Mouse (Mus musculus): Measurements from ENCODE around the gene Gm20431.

Gm20431 gene

DNA sequence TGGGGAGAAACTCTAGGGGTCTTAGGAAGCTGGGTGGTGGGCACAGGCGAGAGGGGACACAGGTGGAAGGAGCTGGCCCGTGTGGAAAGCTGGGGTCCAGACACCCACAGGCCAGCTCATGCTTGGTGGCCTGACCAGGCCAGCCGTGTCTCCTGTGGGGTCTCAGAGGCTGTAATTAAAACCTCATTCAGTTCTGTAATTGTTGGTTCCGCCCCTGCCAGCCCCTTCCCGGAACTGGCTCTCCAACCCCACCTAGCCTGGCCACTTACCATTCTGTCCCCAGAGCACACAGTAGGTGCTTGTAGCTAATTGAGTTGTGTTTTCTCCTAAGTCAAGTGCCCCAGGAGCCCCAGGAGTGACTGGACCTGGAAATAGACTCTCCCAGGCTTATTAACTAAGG is 62.1 kb downstream of the Gm20431 start:
- DNase-seq (ENCODE audit: low spot score) = no peak

DNA sequence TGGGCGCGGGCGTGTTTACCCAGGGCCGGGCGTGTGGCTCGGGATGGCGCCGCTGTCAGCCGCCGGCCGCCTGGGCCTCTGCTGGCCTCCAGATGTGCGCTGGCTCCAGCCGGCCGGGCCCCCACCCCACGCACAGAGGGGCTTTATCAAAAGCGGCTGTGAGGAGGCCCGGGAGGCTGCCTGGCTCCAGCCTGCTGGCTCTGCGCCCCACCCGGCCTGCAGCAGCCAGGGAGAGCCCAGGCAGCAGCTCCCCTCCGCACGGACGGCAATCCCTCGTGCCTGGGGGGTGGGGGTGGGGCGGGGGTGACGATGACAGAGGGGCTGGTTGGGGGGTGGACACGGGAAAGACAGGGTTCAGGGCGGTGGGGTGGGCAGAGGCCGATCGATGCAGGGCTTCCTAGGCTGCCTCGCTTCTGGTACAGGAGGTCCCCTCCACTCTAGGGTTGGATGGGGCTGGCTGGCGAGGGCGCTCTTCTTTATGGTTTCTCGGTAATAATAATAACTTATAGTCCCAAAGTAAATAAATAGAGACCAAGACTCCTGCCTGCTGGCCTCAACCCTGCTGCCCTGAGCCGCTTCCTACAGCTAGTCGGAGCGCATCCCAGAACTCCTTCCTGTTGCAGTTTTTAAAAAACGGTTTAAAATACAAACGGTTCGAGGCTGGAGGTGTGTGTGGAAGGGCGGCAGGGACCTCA is 63.7 kb downstream of the Gm20431 start:
- no peak for DNase-seq (ENCODE audit: low spot score)

- no peak for DNase-seq (ENCODE audit: low spot score)
Observed at GRCm38 (mm10) chr2:167596726-167597491, 64.4 kb downstream of the Gm20431 start.

DNA sequence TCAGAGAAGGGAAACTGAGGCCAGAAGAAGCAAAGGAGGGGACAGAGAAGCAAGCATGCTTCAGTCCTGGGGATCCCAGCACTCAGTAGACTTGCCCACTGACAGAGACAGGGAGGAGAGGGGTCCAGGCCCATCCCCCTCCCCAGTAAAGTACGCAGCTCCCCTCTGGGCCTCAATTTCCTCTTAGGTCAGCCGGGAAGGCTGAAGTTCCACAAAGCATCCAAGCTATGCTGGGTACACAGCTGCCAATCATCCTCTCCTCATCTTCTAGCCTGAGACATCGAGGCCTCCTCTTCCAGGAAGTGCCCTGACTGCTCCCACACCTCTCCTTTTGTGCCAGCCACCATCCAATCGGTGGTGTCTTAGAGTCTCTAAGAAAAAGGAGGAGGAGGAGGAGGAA is 65.0 kb downstream of the Gm20431 start:
- no peak for DNase-seq (ENCODE audit: low spot score)

DNA sequence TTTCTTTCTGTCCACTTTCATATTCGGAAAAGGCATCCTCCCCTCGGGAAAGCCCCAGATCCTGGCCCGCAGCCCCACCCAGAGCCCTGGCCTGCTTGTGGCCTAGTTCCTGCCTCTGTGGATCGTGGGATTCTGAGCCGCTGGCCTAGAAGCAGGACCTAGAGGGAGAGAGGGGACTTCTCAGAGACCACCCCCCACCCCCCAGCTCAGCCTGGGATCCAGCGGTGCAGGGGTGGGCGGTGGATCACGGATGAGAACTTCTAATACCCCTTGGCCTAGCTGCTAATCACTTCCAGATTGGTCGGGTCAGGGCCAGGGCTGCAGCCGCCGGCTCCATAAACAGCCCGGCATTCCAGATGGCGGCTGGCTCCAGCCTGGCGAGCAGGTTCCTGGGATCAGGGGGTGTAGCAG is 65.5 kb downstream of the Gm20431 start:
- DNase-seq (ENCODE audit: low spot score) = no peak

- DNase-seq (ENCODE audit: low spot score) = no peak
Observed at GRCm38 (mm10) chr2:167594444-167594934, 66.8 kb downstream of the Gm20431 start.

DNA sequence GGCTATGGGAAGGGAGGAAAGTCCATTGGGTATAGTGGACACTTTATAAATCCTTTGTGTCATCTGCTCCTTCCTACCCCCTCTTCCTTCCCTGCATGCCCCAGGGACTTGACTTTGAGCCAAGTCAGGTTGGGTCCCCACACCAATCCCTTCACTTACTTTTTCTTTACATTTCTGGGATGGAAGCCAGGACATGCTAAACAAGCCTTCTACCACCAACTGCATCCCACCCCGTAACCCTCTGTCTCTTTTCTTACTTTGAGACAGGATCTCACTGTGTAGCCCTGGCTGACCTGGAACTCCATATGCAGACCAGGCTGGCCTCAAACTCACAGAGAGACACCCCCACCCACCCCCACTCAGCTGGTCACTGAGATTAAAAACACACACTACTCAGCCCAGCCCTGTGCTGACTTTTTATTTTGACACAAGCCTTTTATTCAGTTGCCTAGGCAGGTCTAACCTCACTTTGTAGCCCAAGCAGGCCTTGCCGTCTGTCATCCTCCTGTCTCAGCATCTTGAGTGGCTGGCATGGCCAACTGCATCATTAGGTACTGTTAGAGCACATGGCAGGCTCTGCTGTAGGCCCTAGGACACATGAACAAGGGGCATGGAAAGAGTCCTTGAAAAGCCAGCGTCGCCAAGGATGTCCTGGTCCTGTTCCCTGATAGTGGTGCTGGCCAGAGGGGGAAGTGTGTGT is 67.6 kb downstream of the Gm20431 start:
- no peak for DNase-seq (ENCODE audit: low spot score)

GRCm38 (mm10) chr2:167588774-167589577 is 72.3 kb downstream of the Gm20431 start:
- DNase-seq (ENCODE audit: low spot score) = no peak

GRCm38 (mm10) chr2:167586976-167587375 is 74.3 kb downstream of the Gm20431 start:
- DNase-seq (ENCODE audit: low spot score) = no peak

DNA sequence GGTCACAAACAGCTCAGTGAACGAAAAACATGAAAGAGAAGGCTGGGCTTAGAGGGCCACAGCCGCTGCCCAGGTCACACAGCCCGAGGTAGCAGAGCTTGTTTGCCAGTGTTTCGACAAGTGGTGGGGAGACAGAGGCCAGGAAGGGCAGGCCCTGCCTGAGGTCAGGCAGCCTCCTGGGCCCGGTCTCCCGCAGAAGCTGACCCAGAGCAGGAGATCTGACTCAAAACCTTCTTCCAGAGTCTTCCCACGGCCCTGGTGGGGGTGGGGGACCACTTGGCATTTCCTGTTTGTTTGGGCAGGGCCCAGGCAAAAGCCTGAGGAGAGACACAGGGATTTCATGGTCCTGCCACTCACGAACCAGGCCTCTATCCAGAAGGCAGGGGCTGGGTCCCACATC is 75.3 kb downstream of the Gm20431 start:
- DNase-seq (ENCODE audit: low spot score) = no peak

- DNase-seq (ENCODE audit: low spot score) = no peak
Observed at GRCm38 (mm10) chr2:167585273-167585672, 76.0 kb downstream of the Gm20431 start.

GRCm38 (mm10) chr2:167583161-167583952 is 77.9 kb downstream of the Gm20431 start:
- no peak for DNase-seq (ENCODE audit: low spot score)

DNA sequence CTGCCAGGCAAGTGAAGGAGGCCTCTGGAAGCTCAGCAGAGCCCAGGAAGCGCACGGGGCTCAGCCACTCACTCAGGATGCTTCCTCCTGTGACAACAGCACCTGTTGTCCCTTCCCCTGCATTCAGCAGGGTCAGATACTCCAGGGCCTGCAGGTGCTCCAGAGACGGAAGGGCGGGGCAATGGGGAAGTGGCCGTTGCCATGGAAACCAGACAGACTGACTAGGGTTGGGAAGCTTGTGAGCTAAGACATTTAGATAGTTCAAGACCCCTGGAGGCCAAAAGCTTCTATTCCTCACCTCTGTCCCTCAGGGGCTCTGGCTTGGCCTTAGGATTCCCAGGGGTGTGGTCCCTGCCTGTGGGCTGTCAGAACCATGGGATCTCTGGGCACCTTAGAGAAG is 82.8 kb downstream of the Gm20431 start:
- DNase-seq (ENCODE audit: low spot score) = no peak

GRCm38 (mm10) chr2:167577186-167577785 is 84.0 kb downstream of the Gm20431 start:
- DNase-seq (ENCODE audit: low spot score) = no peak

DNA sequence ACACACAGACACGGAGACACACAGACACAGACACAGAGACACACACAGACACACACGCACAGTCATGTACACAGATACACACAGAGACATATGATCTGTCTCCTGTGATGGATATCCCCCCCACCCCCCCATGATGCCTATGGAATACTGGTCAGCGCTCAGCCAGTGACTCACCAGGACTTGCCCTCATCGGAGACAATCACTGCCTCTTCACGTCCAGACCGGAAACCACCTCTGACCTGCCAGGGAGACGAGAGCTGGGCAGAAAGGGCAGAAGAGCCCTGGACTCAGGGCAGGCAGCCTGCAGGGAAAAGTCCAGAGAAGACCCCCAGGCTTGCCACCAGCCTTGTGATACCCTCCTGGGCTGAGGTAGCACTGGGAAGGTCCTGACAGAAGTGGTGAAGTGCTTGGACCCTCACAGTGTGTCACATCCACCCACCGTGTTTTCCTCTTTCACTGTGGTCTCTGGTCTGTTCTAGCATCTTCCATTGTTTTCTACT is 85.1 kb downstream of the Gm20431 start:
- DNase-seq (ENCODE audit: low spot score) = no peak

GRCm38 (mm10) chr2:167575581-167575980 is 85.7 kb downstream of the Gm20431 start:
- DNase-seq (ENCODE audit: low spot score) = no peak

GRCm38 (mm10) chr2:167574814-167575213 is 86.5 kb downstream of the Gm20431 start:
- no peak for DNase-seq (ENCODE audit: low spot score)

DNA sequence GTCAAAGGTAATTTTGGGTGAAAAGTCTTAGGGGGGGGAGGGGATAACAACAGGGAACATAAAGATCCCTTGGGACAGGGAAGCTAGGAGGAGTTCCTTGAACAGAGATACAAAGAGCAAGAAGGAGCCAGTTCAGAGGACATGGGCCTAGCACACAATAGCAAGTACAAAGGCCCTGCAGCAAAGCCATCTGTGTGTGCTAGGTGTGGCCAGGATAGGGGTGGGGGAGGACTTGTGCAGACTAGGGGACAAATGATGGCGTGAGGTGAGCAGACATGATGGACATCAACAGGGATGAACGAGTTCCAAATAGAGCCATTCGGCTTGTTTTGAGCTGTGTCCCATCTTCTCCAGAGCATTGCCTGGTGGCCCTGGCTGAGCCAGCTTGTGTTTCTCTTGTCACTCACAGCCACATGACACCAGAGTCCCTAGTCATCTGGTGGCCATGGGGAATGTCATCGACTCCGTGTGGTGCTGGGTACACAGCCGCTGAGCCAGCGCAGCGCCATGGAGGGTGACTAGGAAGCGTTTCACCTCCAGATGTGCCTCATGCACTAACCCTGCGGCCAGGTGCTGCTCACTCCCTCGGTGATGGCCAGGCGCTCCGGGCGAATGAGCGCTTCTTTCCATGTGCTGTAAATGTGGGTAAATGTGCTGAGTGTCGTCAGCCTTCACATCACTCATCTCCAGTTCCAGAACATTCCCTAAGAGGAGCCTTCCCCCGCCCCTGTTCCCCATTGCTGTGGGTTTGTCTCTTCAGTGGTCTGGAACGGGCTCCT is 89.7 kb downstream of the Gm20431 start:
- no peak for DNase-seq (ENCODE audit: low spot score)

GRCm38 (mm10) chr2:167570815-167571214 is 90.5 kb downstream of the Gm20431 start:
- DNase-seq (ENCODE audit: low spot score) = no peak

Data from layer of hippocampus, adult 9-10 months (tissue).